9 mouse cellular contexts compared by ENCODE assay signal in the genomic region with DNA sequence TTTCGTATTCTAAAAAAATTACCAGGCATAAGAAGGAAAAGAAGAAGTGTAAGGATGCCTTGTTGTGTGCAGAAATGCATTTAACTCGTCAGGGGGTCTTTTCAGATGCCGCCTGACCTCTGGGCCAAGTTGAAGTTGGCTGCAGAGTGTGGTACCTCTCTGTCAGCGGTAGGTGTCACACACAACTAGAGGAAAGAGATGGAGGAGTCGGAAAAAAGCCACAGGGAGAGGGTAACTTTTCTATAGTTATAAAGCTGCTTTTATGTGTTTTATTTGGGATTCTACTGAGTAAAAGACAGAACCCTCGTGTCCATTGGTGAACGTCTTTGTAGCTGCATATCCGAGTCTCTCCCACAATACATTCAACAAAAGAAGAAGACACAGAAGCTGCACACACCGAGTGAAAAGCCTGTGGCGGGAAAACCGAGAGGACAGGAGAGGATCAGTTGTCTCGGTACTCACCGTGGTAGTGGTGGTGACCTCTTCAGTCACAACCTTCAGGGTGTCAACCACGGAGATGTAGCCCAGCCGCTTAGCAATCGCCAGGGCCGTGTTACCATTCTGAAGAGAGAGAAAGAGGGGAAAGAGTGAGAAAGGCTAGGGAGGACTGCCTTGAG.
DNase-seq lines count a peak whose midpoint lies in the region; ATAC-seq and TF ChIP-seq lines count a peak whose summit lies in the region.
"Had no signal": no experiment of that assay in that cellular context is flagged by ENCODE, and none has a peak within 500 bp of the region (broad histone marks: within the 10 kb centered on the region; RNA-seq: fewer than 3 reads in every experiment).

No protein-coding gene starts in this region.

- H3K9ac ChIP-seq in heart, embryonic 15.5 days: no peak overlapping the region
- peak overlapping the region; percentile 35; the same call in 1 of the 2 replicates for H3K9ac ChIP-seq in hindbrain, embryonic 12.5 days
- no peak overlapping the region; the same call in 1 of the 2 replicates for H3K9ac ChIP-seq in midbrain, embryonic 14.5 days (replicated peaks; ENCODE audit: low read length)

- no peaks in the 10 kb centered on the region for H3K9me3 ChIP-seq in heart, embryonic 15.5 days (replicated peaks)
- H3K9me3 ChIP-seq in hindbrain, embryonic 12.5 days (replicated peaks): no peaks in the 10 kb centered on the region
- no peaks in the 10 kb centered on the region for H3K9me3 ChIP-seq in midbrain, embryonic 14.5 days (ENCODE audit: control insufficient read depth, low read length)

- no peaks in the 10 kb centered on the region for H3K27me3 ChIP-seq in heart, embryonic 15.5 days
- H3K27me3 ChIP-seq in hindbrain, embryonic 12.5 days: no peaks in the 10 kb centered on the region
- H3K27me3 ChIP-seq in midbrain, embryonic 14.5 days (ENCODE audit: control insufficient read depth, insufficient read depth, low read length): no peaks in the 10 kb centered on the region
- H3K27me3 ChIP-seq: Patski had no signal

- H3K4me2 ChIP-seq in heart, embryonic 15.5 days: peak overlapping the region; percentile 49
- peak overlapping the region; percentile 50 for H3K4me2 ChIP-seq in hindbrain, embryonic 12.5 days (replicated peaks)
- peak overlapping the region; percentile 45 for H3K4me2 ChIP-seq in midbrain, embryonic 14.5 days (ENCODE audit: low read length)

- 0 out of 2 replicates have a peak, but pooled peaks have one; percentile 26 for TF ChIP-seq CTCF in cortical plate, adult 2 months (IDR thresholded peaks at IDR 0.05; ENCODE audit: extremely low read depth, insufficient read depth, low read length)

- no peak for DNase-seq in heart, postnatal 36 days
- peak; percentile 52 for DNase-seq in midbrain, embryonic 14.5 days
- DNase-seq in urinary bladder, postnatal 14 days (ENCODE audit: low spot score): no peak
- DNase-seq in adrenal gland, adult (ENCODE audit: inconsistent age in 2 of 2, low spot score in 1 of 2): no peak
- no peak for DNase-seq in lung, postnatal 4 days

- peak overlapping the region; percentile 28 for H3K4me3 ChIP-seq in heart, embryonic 15.5 days
- H3K4me3 ChIP-seq in cortical plate, adult 2 months (ENCODE audit: insufficient read depth, low read length): peak overlapping the region; percentile 18; the same call in 1 of the 2 replicates
- peak overlapping the region; percentile 25 for H3K4me3 ChIP-seq in hindbrain, embryonic 12.5 days
- 0 out of 2 replicates have a peak overlapping the region, but pooled peaks have one; percentile 5 for H3K4me3 ChIP-seq in midbrain, embryonic 14.5 days (replicated peaks; ENCODE audit: low read depth, low read length)

- intact Hi-C loops in heart, postnatal 36 days (cut with DNase I): no loop called here

- 22% methylated on average over 17 of the region's 17 CpGs for WGBS in heart, embryonic 15.5 days
- 4% methylated on average over 17 of the region's 17 CpGs for WGBS in hindbrain, embryonic 12.5 days
- 5% methylated on average over 17 of the region's 17 CpGs for WGBS in midbrain, embryonic 14.5 days

- 0 out of 2 replicates have a peak, but pooled peaks cover 6% of the 10 kb centered on the region for H3K4me1 ChIP-seq in heart, embryonic 15.5 days (replicated peaks)
- peaks cover 6% of the 10 kb centered on the region for H3K4me1 ChIP-seq in cortical plate, adult 2 months (ENCODE audit: control insufficient read depth, insufficient read depth, low read length)
- peaks cover 35% of the 10 kb centered on the region for H3K4me1 ChIP-seq in hindbrain, embryonic 12.5 days
- peaks cover 38% of the 10 kb centered on the region for H3K4me1 ChIP-seq in midbrain, embryonic 14.5 days (ENCODE audit: control insufficient read depth, insufficient read depth, low read length)

- H3K27ac ChIP-seq in heart, embryonic 15.5 days: peak overlapping the region; percentile 39; the same call in 1 of the 2 replicates
- H3K27ac ChIP-seq in cortical plate, adult 2 months (ENCODE audit: insufficient read depth, low read length): peak overlapping the region; percentile 89
- H3K27ac ChIP-seq in hindbrain, embryonic 12.5 days: peak overlapping the region; percentile 87
- peak overlapping the region; percentile 72 for H3K27ac ChIP-seq in midbrain, embryonic 14.5 days (replicated peaks; ENCODE audit: low read depth, low read length)

- no peaks in the 10 kb centered on the region for H3K36me3 ChIP-seq in heart, embryonic 15.5 days
- peaks cover 7% of the 10 kb centered on the region for H3K36me3 ChIP-seq in hindbrain, embryonic 12.5 days
- peaks cover 32% of the 10 kb centered on the region for H3K36me3 ChIP-seq in midbrain, embryonic 14.5 days (ENCODE audit: control insufficient read depth, insufficient read depth, low read length)

- ATAC-seq in heart, embryonic 15.5 days (replicated peaks; ENCODE audit: insufficient number of reproducible peaks, insufficient read depth, low FRiP score, low read depth): no peak
- peak; percentile 10; the same call in 1 of the 2 replicates for ATAC-seq in hindbrain, embryonic 12.5 days (ENCODE audit: low FRiP score)
- ATAC-seq in midbrain, embryonic 14.5 days (ENCODE audit: low FRiP score, low TSS enrichment): no peak; the same call in none of the 2 replicates
- ATAC-seq: Patski had no signal

- TF ChIP-seq POLR2A in cortical plate, adult 2 months (IDR thresholded peaks at IDR 0.05; ENCODE audit: extremely low read depth, insufficient read depth, low read length): no peak

Comparison
In these comparisons a context has a peak if more than half of its experiments do, and no peak if none do; other contexts are left out.
1. H3K27ac ChIP-seq: peak in every context shown above with its lines; median percentile 89 in cortical plate, adult 2 months; 87 in hindbrain, embryonic 12.5 days; 72 in midbrain, embryonic 14.5 days; 39 in heart, embryonic 15.5 days.